Mouse (Mus musculus): Measurements from ENCODE around the gene Ccdc182.

The Ccdc182 gene

DNA sequence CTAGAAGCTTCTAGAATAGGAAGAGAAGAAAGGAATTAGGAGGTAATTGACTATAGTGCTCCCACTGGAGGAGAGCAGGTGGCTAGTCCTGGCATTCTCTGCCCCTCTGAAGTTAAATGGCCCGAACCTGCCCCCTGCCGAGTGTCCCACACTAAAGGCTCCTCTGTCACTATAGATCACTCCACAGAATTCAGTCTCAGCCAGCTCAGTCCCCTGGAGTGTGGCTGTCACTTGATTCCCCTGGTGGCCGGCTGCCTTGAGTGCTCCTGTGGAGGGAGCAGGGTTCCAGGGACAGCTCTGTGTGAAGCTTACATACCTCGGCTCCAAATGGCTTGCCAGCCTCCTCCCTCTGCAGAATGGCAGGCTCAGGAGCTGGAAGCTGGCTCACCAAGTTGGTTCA is 33.2 kb downstream of the Ccdc182 start:
- DNase-seq (ENCODE audit: low spot score), result peak; percentile 31

DNA sequence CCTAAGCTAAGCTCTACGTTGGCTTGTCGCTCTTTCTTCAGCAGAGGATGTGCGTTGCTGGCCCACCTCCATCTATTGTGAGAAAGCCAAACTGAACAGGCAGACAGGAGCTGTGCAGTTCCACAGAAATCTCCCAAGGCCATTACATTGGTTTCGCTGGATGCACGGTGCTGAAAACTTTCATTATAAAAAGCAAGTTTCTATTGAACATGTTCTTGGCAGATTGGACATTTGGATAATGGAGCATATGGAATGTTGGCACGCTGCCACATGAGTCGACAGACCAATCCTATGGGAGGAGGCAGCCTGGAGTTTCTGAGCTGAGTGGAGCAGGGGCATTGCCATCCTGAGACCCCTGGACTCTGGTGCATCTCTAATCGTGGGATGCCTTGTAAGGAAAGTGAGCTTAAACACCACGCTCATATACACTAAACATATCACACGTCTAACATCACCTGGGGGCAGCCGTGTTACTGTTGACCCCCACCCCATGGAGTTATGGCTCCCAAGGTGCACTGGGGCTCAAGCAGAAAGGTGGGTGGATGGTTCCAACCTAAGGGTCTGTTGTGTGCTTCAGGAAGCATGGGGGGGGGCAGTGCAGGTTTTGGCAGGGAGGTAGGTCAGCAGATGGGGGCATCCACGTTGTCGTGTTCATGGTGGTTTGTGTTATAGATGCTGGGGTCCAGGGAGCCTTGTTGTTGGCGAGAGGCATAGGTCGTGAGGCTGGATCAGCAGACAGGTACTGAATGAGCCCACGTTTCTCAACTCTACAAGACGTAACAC is 35.1 kb downstream of the Ccdc182 start:
- DNase-seq (ENCODE audit: low spot score), result no peak

DNA sequence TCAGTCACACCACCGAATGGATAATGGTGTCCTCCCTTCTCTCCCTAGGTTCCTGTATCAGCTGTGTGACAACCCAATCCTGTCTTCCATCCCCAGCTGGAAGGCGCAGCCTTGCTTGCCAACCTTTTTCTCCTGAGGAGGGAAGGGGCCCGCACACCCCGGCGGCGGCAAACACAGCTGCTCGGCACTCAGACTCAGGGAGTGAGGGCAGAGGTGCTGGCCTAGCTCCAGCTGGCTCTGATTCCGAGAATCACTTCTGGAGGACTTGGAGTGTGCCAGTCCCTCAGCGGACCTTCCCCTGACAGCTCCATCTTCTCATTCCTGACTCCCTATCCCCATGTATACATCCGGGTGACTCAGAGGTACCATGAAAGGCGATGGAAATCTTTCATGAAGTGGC is 36.9 kb downstream of the Ccdc182 start:
- no peak for DNase-seq (ENCODE audit: low spot score)

DNA sequence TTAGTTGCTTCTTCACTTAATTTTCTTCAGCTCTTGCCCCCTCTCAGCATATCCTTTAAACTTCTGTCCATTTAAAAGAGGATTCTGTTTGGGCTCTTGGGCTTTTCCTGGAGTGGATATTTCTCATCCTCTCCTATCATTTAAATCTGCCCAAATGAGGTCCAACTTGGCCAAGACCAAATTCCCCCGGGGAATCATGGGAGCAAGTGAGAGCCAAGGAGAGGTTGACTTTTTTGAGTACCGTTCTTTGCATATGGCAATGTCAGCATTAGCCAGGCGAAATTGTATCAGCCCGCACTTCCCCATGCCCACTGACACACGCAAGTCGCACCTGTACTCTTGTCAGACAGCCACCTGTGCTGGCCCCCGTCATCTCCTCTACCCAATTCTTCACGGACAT is 37.9 kb downstream of the Ccdc182 start:
- no peak for DNase-seq (ENCODE audit: low spot score)

DNA sequence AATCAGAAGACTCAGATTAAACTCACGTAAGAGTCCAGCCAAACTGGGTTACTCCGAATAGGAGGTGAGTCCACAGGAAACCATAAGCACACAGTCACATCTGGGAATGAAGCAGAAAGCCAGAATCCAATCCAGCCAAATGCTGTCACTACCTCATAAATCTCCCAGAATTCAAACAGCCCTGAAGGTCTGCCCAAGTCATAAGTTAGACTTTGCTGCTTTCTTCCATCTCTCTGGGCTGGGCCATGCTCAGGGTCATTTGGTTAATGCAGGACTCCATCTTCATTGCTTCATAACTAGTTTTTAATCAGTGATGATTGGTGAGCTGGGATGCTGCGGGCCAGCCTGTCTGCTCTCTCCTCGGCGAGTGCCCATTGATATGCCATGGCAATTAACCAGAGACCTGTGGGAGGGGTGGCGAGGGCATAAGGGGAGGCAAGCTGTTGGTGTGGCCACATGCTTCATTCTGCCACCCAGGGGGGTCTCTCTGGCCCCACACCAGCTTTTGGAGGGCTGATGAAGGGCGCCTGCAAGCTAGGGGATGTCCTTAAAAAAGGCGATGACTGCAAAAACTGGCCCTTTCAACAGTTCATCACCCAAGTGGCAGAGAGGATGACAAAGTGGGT is 38.6 kb downstream of the Ccdc182 start:
- DNase-seq (ENCODE audit: low spot score), result no peak

DNA sequence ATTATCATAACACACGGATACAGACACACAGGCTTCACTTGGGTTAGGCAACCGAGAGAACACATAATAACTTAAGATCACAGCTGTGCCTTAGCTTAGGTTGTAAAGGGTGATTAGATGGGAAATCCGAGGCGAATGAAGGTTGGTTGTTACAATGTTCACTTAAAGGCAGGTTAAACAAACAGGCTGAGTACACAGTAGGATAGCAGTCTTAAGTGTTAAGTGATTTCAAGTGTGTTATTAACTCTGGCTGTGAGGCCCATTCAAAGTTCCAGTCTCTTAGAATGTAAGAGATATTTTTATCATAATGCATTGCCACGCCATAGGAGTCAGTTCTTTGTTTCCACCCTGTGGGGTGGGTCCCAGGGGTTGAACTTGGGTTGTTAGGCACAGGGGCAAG is 41.0 kb downstream of the Ccdc182 start:
- no peak for DNase-seq (ENCODE audit: low spot score)

DNA sequence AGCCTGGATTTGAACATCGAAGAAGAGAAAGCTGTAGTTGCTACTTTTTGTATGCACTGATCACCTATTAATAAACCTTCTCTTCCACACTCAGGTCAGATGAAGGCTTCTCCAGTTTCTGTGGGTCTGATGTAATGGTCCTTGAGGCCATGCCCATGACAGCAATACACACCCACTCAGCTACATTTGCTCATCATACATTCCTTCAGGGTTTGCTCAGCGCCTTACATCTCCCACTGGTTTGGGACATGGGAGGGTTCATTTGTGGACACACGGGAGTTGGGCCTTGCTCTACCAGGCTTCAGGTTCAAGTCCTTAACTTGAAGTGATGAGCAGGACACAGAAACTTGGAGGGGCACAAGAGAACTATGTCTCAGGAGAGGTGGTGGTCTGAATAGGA is 44.1 kb downstream of the Ccdc182 start:
- DNase-seq (ENCODE audit: low spot score), result no peak

Data from embryo, embryonic 10 days (tissue).